Mouse (Mus musculus) embryonic facial prominence, embryonic 11.5 days (tissue): ENCODE measurements at regions not wholly inside any gene's neighbourhood (a gene's known extent, or its start where the extent isn't known, plus 50 kb on each side); places are given as distances from the start of the nearest gene placed in this dataset.

Experiments used
- ATAC-seq: fragments of 200-750 bp; cut with Nextera tagmentation; replicated peaks from 2 replicates; pipeline ENCODE4 v1.8.0; 2017; ENCODE audit warnings: low read depth; ENCODE audit not compliant: insufficient number of reproducible peaks, low FRiP score, low TSS enrichment
- DNase-seq: peaks from one replicate; pipeline ENCODE4 v3.0.0-alpha.2; 2015; ENCODE audit warnings: low spot score
- H3K27ac ChIP-seq: fragments of 300-500 bp; sonication (generic); replicated peaks from 2 replicates; pipeline ENCODE4 v1.5.1; 2014; ENCODE audit warnings: mild to moderate bottlenecking, low read depth, low read length, control low read depth
- H3K27me3 ChIP-seq: fragments of 300-500 bp; sonication (generic); 2 replicates; pipeline ENCODE4 v1.6.1; 2014; ENCODE audit warnings: mild to moderate bottlenecking, low read length, moderate library complexity, mixed read lengths; ENCODE audit not compliant: control insufficient read depth, insufficient read depth
- H3K36me3 ChIP-seq: fragments of 300-500 bp; sonication (generic); replicated peaks from 2 replicates; pipeline ENCODE4 v1.6.1; 2014; ENCODE audit warnings: low read depth, mild to moderate bottlenecking, low read length, moderate library complexity, mixed read lengths; ENCODE audit not compliant: control insufficient read depth, insufficient read depth
- H3K4me1 ChIP-seq: fragments of 300-500 bp; sonication (generic); 2 replicates; pipeline ENCODE4 v1.6.1; 2014; ENCODE audit warnings: low read length, mixed read lengths; ENCODE audit not compliant: control insufficient read depth, insufficient read depth
- H3K4me2 ChIP-seq: fragments of 300-500 bp; sonication (generic); 2 replicates; pipeline ENCODE4 v1.6.1; 2014; ENCODE audit warnings: low read depth, mild to moderate bottlenecking, control low read depth, low read length, moderate library complexity
- H3K4me3 ChIP-seq: fragments of 300-500 bp; sonication (generic); 2 replicates; pipeline ENCODE4 v1.5.1; 2014; ENCODE audit warnings: low read depth, low read length, control low read depth
- H3K9ac ChIP-seq: fragments of 300-500 bp; sonication (generic); replicated peaks from 2 replicates; pipeline ENCODE4 v1.6.1; 2014; ENCODE audit warnings: mild to moderate bottlenecking, control low read depth, low read length
- H3K9me3 ChIP-seq: fragments of 300-500 bp; sonication (generic); replicated peaks from 2 replicates; pipeline ENCODE4 v1.6.1; 2016; ENCODE audit warnings: mild to moderate bottlenecking, low read length, inconsistent platforms, mixed read lengths; ENCODE audit not compliant: control insufficient read depth
- WGBS: fragments of 180-500 bp; shearing (Covaris S2); extraction: QIAGEN DNeasy Blood & Tissue Kit; methylation state at CpG from one replicate; pipeline ENCODE4 v1.1.7; 2014; 5-methylcytosine and 5-hydroxymethylcytosine counted together

DNA sequence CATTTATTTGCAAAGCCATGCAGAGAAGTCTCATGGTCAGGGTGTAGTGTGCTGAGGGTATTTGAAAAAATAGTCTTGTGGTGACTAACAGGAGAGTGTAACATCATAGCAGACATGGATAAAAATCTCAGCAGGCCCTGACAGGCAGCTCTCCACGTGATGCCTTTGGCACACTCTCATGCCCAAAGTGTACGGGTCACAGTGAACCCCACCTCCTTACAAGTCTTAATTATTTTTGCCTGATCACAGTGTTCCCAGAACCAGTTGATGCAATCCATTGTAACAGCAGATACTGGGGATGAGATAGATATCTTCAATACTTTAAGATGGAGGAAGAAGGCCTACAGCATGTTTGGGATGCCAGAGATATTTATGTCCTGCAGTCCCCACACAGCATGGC lies 314.5 kb downstream of the Irx1 start:
- Histone ChIP-seq H3K4me3 (no peak overlapping the region), H3K4me1 (no peaks in the 10 kb centered on the region; the same call in 1 of the 2 replicates), H3K9ac (no peak overlapping the region), H3K27me3 (no peaks in the 10 kb centered on the region), H3K9me3 (no peaks in the 10 kb centered on the region), H3K36me3 (no peaks in the 10 kb centered on the region), H3K4me2 (no peak overlapping the region), H3K27ac (no peak overlapping the region)
- ATAC-seq (no peak), DNase-seq (no peak)
- 62% methylated on average over 2 of the region's 2 CpGs for WGBS

DNA sequence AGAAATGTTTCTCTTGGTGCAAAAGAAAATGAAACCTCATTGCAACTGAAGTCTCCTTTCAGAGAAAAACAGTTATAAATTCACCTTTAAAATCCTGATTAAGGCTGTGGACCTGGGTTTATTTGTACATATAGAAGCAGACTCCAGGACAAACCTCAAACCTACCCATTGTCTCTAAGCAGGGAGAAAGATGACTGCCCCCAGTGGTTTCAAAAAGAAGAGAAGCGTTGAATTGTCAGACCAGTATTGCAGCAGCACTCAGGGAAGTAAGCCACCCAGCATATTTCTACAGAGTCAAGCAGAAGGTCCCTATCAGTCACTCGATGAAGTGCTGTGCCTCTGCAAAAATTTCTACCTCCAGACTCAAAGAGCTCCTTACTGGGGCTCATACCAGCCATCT lies 332.1 kb downstream of the Irx1 start:
- no peak overlapping the region for H3K4me2 ChIP-seq
- WGBS = 61% methylated on average over 2 of the region's 2 CpGs

DNA sequence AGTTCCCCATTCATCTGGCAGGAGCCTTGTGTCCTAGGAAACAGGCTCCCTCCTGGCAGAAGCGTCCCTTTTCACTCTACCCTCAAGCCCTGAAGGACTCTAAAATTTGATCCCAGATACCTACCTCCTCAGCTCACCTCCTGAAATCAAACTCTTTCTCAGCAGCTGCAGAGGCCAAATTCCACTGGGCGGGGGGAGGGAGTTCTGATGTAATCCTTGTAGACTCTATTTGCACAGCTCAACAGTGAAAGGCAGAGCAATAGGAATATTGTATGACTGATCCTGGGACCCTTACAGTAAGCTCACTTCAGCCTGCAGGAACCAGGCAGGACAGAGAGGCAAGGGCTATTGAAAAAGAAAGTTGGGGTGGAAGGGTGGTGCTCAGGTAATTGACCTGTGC lies 346.3 kb downstream of the Irx1 start:
- H3K4me2 ChIP-seq = no peak overlapping the region
- H3K36me3 ChIP-seq = no peaks in the 10 kb centered on the region
- 21% methylated on average over 2 of the region's 2 CpGs for WGBS
- H3K9ac ChIP-seq = no peak overlapping the region
- no peaks in the 10 kb centered on the region for H3K9me3 ChIP-seq
- H3K4me3 ChIP-seq = no peak overlapping the region
- no peaks in the 10 kb centered on the region for H3K4me1 ChIP-seq
- DNase-seq = peak; percentile 58
- peak; percentile 68 for ATAC-seq
- no peaks in the 10 kb centered on the region for H3K27me3 ChIP-seq
- H3K27ac ChIP-seq = no peak overlapping the region

More for the DNA sequence above, 332.1 kb downstream of the Irx1 start:
- Histone ChIP-seq H3K27me3 (no peaks in the 10 kb centered on the region), H3K9ac (no peak overlapping the region), H3K27ac (no peak overlapping the region), H3K9me3 (no peaks in the 10 kb centered on the region), H3K4me1 (no peaks in the 10 kb centered on the region), H3K4me3 (no peak overlapping the region), H3K36me3 (no peaks in the 10 kb centered on the region)
- DNase-seq = no peak
- no peak for ATAC-seq

DNA sequence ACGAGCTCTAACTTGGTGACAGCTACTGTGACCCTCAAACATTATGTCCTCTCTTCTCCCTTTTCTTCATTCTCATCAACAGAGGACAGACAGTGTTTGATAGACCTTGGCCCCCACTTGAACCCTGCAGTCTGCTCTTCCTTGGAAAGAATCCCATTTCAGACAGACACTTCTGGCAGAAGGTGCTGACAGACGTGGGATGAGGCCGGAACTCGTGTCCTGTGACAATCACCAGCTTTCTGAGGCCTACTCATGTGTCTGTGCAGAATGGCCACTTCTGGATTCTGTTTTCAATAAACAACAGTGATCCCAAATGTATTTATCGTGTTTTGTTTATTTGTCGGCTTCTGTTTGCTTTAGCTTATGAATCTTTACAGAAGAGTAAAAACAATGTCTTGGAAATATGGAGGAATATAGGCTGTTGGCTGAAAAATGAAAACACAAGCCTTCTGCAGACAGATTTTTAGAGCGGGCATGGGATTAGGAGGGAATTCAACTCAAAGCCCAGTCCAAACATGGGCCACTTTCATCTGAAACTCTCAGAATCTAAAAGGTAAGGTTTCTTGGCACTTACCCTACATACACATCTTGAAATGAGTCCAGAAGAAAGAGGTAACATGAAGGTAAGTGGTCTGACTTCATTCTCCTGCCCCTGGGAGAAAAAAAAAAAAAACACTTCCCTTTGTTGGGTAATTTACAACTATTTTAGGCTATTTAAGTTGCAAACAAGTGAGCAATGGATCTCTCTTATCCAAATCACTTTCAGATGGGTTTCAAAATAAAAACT lies 350.9 kb downstream of the Irx1 start:
- Histone ChIP-seq H3K9me3 (no peaks in the 10 kb centered on the region), H3K27me3 (no peaks in the 10 kb centered on the region), H3K4me3 (no peak overlapping the region), H3K4me2 (no peak overlapping the region), H3K9ac (no peak overlapping the region), H3K36me3 (no peaks in the 10 kb centered on the region), H3K4me1 (no peaks in the 10 kb centered on the region), H3K27ac (no peak overlapping the region)
- 67% methylated on average over 7 of the region's 7 CpGs for WGBS
- DNase-seq = no peak
- no peak for ATAC-seq

DNA sequence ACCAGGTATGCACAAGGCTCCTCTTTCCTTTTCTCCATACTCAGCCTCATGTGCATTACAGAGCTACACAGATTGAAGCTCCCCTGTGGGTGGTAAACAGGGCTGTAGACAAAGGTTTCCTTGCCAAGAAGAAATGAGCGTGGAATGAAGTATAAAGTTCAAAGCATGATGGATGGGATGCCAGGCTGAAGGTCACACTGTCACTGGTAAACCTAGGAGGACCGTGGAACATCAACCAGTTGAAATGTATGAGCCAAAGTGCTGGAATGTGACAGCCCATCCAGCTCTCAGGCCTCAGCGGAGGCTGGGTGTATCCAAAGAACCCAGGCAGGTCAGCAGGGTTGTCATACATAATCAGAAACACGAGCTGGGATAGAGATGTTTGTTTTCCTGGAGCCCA lies 381.0 kb downstream of the Irx1 start:
- Histone ChIP-seq H3K4me1 (no peaks in the 10 kb centered on the region), H3K27ac (no peak overlapping the region), H3K27me3 (no peaks in the 10 kb centered on the region), H3K36me3 (no peaks in the 10 kb centered on the region), H3K9ac (no peak overlapping the region), H3K4me3 (no peak overlapping the region), H3K4me2 (no peak overlapping the region), H3K9me3 (no peaks in the 10 kb centered on the region)
- WGBS = 57% methylated on average over 4 of the region's 4 CpGs
- DNase-seq (no peak), ATAC-seq (no peak)

DNA sequence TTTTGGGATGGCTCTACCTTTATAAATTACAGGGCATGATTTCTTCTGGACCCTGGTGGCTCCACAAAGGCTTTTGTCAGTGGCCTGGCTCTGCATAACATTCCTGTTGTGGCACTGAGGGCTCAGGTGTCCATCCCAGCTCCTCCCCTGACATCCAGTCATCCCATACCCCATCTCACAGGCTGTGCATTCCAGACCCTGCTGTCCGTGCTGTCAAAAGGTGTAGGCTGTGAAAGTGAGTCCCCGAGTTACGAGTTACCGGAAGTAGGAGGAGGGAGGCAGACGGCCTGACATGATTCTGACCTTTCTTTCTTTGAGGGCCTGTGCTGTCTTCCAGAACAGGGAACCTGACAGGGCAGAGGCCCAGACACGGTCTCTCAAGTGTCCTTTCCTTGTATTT lies 397.6 kb downstream of the Irx1 start:
- no peak for ATAC-seq
- no peaks in the 10 kb centered on the region for H3K4me1 ChIP-seq

DNA sequence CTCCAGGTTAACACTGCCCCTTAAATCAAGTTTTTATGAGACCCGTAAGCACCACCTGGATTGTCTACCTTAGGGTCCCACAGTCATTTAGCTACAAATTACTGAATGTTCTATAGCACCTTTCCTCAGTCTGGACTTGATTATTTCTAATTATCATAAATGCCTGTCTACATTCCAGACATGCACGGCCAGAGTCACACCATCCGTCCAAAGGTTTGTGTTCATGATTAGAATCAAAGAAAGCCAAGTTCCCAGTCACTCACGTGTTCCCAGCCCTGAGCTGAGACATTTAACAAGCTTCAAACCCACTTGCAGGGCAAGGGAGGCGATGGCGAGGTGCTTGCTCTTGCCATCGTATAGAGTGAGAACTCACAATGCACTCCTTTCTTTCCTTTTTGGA lies 398.1 kb downstream of the Irx1 start:
- H3K9ac ChIP-seq = no peak overlapping the region
- no peaks in the 10 kb centered on the region for H3K9me3 ChIP-seq
- WGBS = 53% methylated on average over 7 of the region's 7 CpGs
- ATAC-seq (no peak), DNase-seq (no peak)
- no peaks in the 10 kb centered on the region for H3K4me1 ChIP-seq
- no peak overlapping the region for H3K27ac ChIP-seq
- H3K27me3 ChIP-seq = no peaks in the 10 kb centered on the region
- H3K4me3 ChIP-seq = no peak overlapping the region
- no peak overlapping the region for H3K4me2 ChIP-seq
- H3K36me3 ChIP-seq = no peaks in the 10 kb centered on the region

More for the DNA sequence above, 397.6 kb downstream of the Irx1 start:
- 50% methylated on average over 6 of the region's 6 CpGs for WGBS
- Histone ChIP-seq H3K9ac (no peak overlapping the region), H3K27me3 (no peaks in the 10 kb centered on the region), H3K36me3 (no peaks in the 10 kb centered on the region), H3K9me3 (no peaks in the 10 kb centered on the region), H3K27ac (no peak overlapping the region), H3K4me2 (no peak overlapping the region), H3K4me3 (no peak overlapping the region)
- no peak for DNase-seq

DNA sequence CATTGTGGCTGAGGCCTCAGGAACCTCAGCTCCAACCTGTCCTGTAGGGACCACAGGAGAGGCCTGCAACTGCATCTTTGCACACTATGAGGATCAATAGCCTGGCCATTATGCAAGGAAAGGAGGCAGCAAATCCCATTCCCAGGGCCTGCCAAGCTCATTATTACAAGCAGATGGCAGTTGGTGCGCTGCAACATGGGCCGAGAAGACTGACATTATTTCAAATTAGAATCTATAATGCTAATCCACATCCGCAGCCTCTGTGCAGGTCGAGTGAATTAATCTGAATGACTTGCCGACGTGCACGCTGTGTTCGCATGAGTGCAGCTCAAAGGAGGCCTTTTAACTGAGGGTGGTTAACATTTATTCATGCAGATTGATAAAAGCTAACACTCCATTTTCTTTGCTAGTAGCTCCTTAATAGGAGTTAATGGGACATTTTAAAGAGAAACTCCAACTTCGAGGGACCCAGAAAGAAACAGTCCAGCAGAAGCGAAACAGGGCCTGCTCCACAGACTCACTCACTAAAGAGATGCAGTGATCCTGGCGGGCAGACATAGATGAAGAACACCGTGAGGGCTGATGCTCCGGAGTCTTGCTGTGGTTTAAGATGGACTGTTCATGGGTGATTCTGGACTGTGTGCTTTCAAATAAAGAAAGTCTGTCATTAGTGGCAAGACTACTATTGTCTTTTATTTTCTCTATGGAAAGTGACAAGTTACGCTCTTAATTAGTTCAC lies 404.9 kb downstream of the Irx1 start:
- peak; percentile 47 for DNase-seq
- no peaks in the 10 kb centered on the region for H3K9me3 ChIP-seq
- H3K9ac ChIP-seq = no peak overlapping the region
- H3K27ac ChIP-seq = no peak overlapping the region
- H3K27me3 ChIP-seq = no peaks in the 10 kb centered on the region
- no peaks in the 10 kb centered on the region for H3K36me3 ChIP-seq
- 66% methylated on average over 14 of the region's 14 CpGs for WGBS
- H3K4me3 ChIP-seq = no peak overlapping the region
- H3K4me2 ChIP-seq = no peak overlapping the region
- H3K4me1 ChIP-seq = no peaks in the 10 kb centered on the region
- no peak for ATAC-seq
